Mouse (Mus musculus) heart, embryonic 11.5 days (tissue): ENCODE data around the gene Pnpla6. TPM values are rescaled to one million over a fixed set of nuclear protein-coding genes. Genes with fewer than 3 reads are reported as not detected.

Experiments
- ATAC-seq: fragments of 200-750 bp; cut with Nextera tagmentation; replicated peaks from 2 replicates; pipeline ENCODE4 v1.8.0; 2017; ENCODE audit warnings: moderate library complexity; ENCODE audit not compliant: insufficient number of reproducible peaks, low FRiP score, low TSS enrichment
- H3K27ac ChIP-seq: fragments of 300-500 bp; sonication (generic); 2 replicates; pipeline ENCODE4 v1.5.1; 2014; ENCODE audit warnings: mild to moderate bottlenecking, low read depth, low read length
- H3K27me3 ChIP-seq: fragments of 300-500 bp; sonication (generic); 2 replicates; pipeline ENCODE4 v1.6.1; 2014; ENCODE audit warnings: mild to moderate bottlenecking, low read length, mixed read lengths; ENCODE audit not compliant: control insufficient read depth, insufficient read depth
- H3K36me3 ChIP-seq: fragments of 300-500 bp; sonication (generic); 2 replicates; pipeline ENCODE4 v1.6.1; 2014; ENCODE audit warnings: mild to moderate bottlenecking, low read length, moderate library complexity, mixed read lengths; ENCODE audit not compliant: control insufficient read depth, insufficient read depth
- H3K4me1 ChIP-seq: fragments of 300-500 bp; sonication (generic); 2 replicates; pipeline ENCODE4 v1.6.1; 2014; ENCODE audit warnings: low read length; ENCODE audit not compliant: control insufficient read depth, insufficient read depth
- H3K4me2 ChIP-seq: fragments of 300-500 bp; sonication (generic); 2 replicates; pipeline ENCODE4 v1.6.1; 2014; ENCODE audit warnings: mild to moderate bottlenecking, moderate library complexity
- H3K4me3 ChIP-seq: fragments of 300-500 bp; sonication (generic); 2 replicates; pipeline ENCODE4 v1.5.1; 2014; ENCODE audit warnings: low read depth, low read length
- H3K9ac ChIP-seq: fragments of 300-500 bp; sonication (generic); 2 replicates; pipeline ENCODE4 v1.6.1; 2014; ENCODE audit warnings: mild to moderate bottlenecking, low read depth, low read length, moderate library complexity
- H3K9me3 ChIP-seq: fragments of 300-500 bp; sonication (generic); replicated peaks from 2 replicates; pipeline ENCODE4 v1.6.1; 2016; ENCODE audit warnings: low read length; ENCODE audit not compliant: control insufficient read depth
- WGBS: fragments of 180-500 bp; shearing (Covaris S2); extraction: QIAGEN DNeasy Blood & Tissue Kit; methylation state at CpG from one replicate; pipeline ENCODE4 v1.1.7; 2014; ENCODE audit not compliant: insufficient replicate concordance; 5-methylcytosine and 5-hydroxymethylcytosine counted together
- polyA plus RNA-seq: library from polyadenylated mRNA; unstranded; fragments of >200 nt; fragmentation: Nextera tagmentation; extraction: Ambion mirVana; gene quantifications from 2 replicates; pipeline ENCODE4 v1.2.1, GENCODE M21; 2014

Pnpla6 gene
- polyA plus RNA-seq, 1 experiment from 2014 or later, result 14.0 TPM

DNA sequence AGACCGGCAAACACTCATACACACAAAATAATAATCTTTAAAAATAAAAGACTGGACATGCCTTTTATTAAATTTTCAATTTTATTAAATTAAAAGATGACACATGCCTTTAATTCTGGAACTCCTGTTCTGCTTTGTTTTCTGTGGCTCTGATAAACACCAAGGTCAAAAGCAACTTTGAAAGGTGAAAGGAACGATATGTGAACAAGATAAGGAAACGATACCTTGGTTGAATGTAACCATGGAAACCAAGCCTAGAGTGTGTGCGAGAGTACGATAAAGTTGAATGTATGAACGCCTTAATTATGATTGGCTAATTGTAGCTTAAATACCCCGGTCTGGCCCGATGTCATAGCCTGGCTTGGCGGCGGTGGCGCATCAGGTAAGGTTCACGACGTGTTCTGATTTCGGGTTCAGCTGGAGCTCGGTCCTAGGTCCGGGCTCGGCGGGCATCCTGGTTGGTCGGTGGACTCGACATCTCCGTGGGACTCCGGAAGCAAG, 32.9 kb upstream of the Pnpla6 start:
- no peak overlapping the region for H3K4me3 ChIP-seq
- H3K4me2 ChIP-seq, result no peak overlapping the region
- H3K27me3 ChIP-seq, result peaks cover 6% of the 10 kb centered on the region; the same call in 1 of the 2 replicates
- no peaks in the 10 kb centered on the region for H3K4me1 ChIP-seq
- H3K9me3 ChIP-seq, result no peaks in the 10 kb centered on the region
- ATAC-seq, result no peak
- no peak overlapping the region for H3K27ac ChIP-seq
- WGBS, result 79% methylated on average over 22 of the region's 22 CpGs
- H3K9ac ChIP-seq, result no peak overlapping the region
- no peaks in the 10 kb centered on the region for H3K36me3 ChIP-seq

DNA sequence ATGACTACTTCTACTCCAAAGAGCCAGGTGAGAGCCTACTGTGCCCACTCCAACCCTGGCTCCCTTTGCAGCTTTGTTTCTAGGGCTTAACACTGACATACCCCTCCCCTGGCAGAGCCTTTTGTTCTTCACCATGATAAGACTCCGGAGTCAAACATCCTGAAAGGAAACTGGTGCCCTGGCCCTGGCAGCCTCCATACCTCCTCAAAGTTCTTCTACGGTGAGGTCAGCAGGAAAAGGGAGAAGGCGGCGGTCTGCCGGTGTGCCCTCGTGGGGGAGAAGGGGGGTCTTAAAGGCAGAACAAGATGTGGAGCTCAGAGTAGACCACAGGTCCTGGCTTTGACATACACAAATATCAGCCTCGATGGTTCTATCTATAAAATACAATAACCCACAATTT, 31.6 kb upstream of the Pnpla6 start:
- Histone ChIP-seq H3K9ac (no peak overlapping the region), H3K36me3 (no peaks in the 10 kb centered on the region), H3K4me1 (no peaks in the 10 kb centered on the region), H3K4me3 (no peak overlapping the region), H3K27me3 (no peaks in the 10 kb centered on the region), H3K4me2 (no peak overlapping the region), H3K9me3 (no peaks in the 10 kb centered on the region), H3K27ac (no peak overlapping the region)
- ATAC-seq, result no peak
- WGBS, result 44% methylated on average over 7 of the region's 7 CpGs

GRCm38 (mm10) chr8:3485192-3485591, 30.0 kb upstream of the Pnpla6 start:
- H3K27ac ChIP-seq, result no peak overlapping the region
- no peaks in the 10 kb centered on the region for H3K4me1 ChIP-seq
- H3K4me2 ChIP-seq, result no peak overlapping the region
- ATAC-seq, result 0 out of 2 replicates have a peak, but pooled peaks have one; percentile 45
- no peak overlapping the region for H3K4me3 ChIP-seq
- no peak overlapping the region for H3K9ac ChIP-seq
- no peaks in the 10 kb centered on the region for H3K36me3 ChIP-seq
- no peaks in the 10 kb centered on the region for H3K9me3 ChIP-seq
- WGBS, result 11% methylated on average over 5 of the region's 5 CpGs
- no peaks in the 10 kb centered on the region for H3K27me3 ChIP-seq

DNA sequence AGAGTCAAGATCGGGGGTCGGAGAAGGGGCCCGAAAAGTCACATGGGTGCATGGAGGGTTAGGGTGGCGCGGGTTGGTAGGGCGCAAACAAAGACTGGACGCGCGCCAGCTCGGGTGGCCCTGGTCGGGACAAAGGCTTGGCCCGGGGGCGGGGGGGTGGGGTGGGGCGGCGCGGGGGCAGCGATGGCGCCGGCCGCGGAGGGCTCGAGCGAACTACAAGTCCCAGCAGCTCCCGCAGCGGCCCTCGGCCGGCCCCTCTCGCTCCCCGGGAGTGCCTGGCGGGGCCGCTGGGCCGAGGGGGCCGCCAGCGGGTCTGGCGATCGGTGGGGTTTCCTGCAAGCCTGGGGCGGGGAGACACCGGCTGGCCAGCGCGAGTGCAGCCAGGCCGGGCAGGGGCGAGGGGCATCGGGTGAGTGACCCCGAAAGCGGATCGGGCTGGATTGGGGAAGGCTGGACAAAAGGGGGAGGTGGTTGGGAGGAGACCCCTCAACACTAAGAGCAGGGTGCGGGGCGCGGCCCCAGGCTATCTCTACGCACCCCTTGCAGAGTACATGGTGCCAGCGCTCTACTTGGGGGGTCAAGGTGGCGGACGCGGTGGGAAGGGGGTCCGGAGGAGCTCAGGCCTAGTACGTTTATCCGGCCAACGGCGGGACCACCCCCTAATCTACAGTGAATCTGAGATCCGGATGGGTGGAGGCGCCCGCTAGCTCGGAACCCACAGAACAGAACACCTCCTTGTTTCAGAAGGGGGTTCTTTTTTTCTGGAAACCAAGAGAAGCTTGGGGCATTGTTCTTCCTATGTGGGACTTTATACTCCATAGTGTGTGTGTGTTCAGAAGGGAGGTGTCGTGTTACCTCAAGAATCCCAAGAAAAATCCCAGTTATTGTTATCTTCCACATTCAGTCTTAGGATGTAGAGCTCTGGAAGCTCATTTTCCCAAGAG, 22.0 kb upstream of the Pnpla6 start, which contains the start of gene Zfp358:
Gene Zfp358 (plus strand): TSS at position 238 of the 944 bp plus-strand sequence.
- H3K27me3 ChIP-seq, result no peaks in the 10 kb centered on the region
- peak within 1 kb of the TSS; percentile 79 for H3K4me2 ChIP-seq
- under 1% methylated on average over 61 of the region's 64 CpGs for WGBS
- peaks cover 6% of the 10 kb centered on the region; the same call in 1 of the 2 replicates for H3K9me3 ChIP-seq
- H3K4me3 ChIP-seq, result peak within 1 kb of the TSS; percentile 92
- peaks cover 18% of the 10 kb centered on the region for H3K36me3 ChIP-seq
- H3K27ac ChIP-seq, result peak within 1 kb of the TSS; percentile 75
- peak; percentile 89 for ATAC-seq
- H3K9ac ChIP-seq, result peak within 1 kb of the TSS; percentile 99
- H3K4me1 ChIP-seq, result peaks cover 5% of the 10 kb centered on the region; the same call in 1 of the 2 replicates

DNA sequence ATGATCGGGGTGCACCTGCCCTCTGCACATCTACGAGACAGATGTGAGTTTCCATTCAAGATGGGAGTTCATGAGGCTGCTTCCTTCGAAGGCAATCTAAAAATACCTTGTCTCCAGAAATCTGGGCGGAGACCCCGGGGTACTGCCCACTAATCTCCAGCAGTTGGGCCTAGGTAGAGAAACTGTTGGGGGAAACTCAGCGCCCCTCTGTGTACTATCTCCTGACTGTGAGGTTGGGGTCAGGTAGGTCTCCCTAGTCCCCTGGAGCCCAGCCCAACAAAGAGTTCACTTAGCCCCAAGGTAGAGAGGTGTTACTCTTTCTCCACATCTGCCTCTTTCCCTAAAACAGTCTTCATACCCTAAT, 21.4 kb upstream of the Pnpla6 start:
- Histone ChIP-seq H3K4me1 (peaks cover 5% of the 10 kb centered on the region; the same call in 1 of the 2 replicates), H3K4me2 (peak overlapping the region; percentile 79), H3K27ac (0 out of 2 replicates have a peak overlapping the region, but pooled peaks have one; percentile 75), H3K27me3 (no peaks in the 10 kb centered on the region), H3K9me3 (peaks cover 6% of the 10 kb centered on the region; the same call in 1 of the 2 replicates), H3K4me3 (peak overlapping the region; percentile 92), H3K9ac (peak overlapping the region; percentile 99), H3K36me3 (peaks cover 18% of the 10 kb centered on the region)
- no peak for ATAC-seq
- 26% methylated on average over 6 of the region's 6 CpGs for WGBS

- 91% methylated on average over 44 of the region's 44 CpGs for WGBS
- peaks cover 18% of the 10 kb centered on the region for H3K36me3 ChIP-seq
- H3K4me2 ChIP-seq, result no peak overlapping the region
- peaks cover 6% of the 10 kb centered on the region; the same call in 1 of the 2 replicates for H3K9me3 ChIP-seq
- no peak overlapping the region for H3K27ac ChIP-seq
- peaks cover 6% of the 10 kb centered on the region; the same call in 1 of the 2 replicates for H3K4me1 ChIP-seq
- H3K27me3 ChIP-seq, result no peaks in the 10 kb centered on the region
- no peak overlapping the region for H3K4me3 ChIP-seq
- ATAC-seq, result no peak
- no peak overlapping the region for H3K9ac ChIP-seq
These were observed 19.4 kb upstream of the Pnpla6 start for GRCm38 (mm10) chr8:3495578-3496427.

GRCm38 (mm10) chr8:3496428-3496748, 18.8 kb upstream of the Pnpla6 start:
- Histone ChIP-seq H3K36me3 (peaks cover 18% of the 10 kb centered on the region), H3K27me3 (no peaks in the 10 kb centered on the region), H3K9ac (no peak overlapping the region), H3K9me3 (peaks cover 6% of the 10 kb centered on the region; the same call in 1 of the 2 replicates), H3K4me1 (peaks cover 11% of the 10 kb centered on the region; the same call in 1 of the 2 replicates), H3K4me2 (no peak overlapping the region), H3K27ac (no peak overlapping the region), H3K4me3 (no peak overlapping the region)
- ATAC-seq, result no peak
- 84% methylated on average over 15 of the region's 15 CpGs for WGBS

- no peak for ATAC-seq
- 86% methylated on average over 3 of the region's 3 CpGs for WGBS
- peaks cover 6% of the 10 kb centered on the region; the same call in 1 of the 2 replicates for H3K9me3 ChIP-seq
- H3K9ac ChIP-seq, result no peak overlapping the region
- no peak overlapping the region for H3K4me2 ChIP-seq
- peaks cover 15% of the 10 kb centered on the region; the same call in 1 of the 2 replicates for H3K4me1 ChIP-seq
- H3K27me3 ChIP-seq, result no peaks in the 10 kb centered on the region
- no peak overlapping the region for H3K4me3 ChIP-seq
- no peak overlapping the region for H3K27ac ChIP-seq
- peaks cover 18% of the 10 kb centered on the region for H3K36me3 ChIP-seq
These were observed 16.6 kb upstream of the Pnpla6 start for GRCm38 (mm10) chr8:3498583-3498982.
